Mouse (Mus musculus): ENCODE results near the gene Il21. TPM values are rescaled to one million over a fixed set of nuclear protein-coding genes. Genes with fewer than 3 reads are reported as not detected.

The Il21 gene
- polyA plus RNA-seq (2012): not detected in 2 replicates

- TF ChIP-seq GATA1 (IDR thresholded peaks at IDR 0.05; ENCODE audit: low read length): no peak
These were observed at the start of gene Il21 for GRCm38 (mm10) chr3:37232586-37233222. Gene Il21, minus strand, starts transcription at chr3:37232636.

- no peak for TF ChIP-seq GATA1 (IDR thresholded peaks at IDR 0.05; ENCODE audit: low read length)
These were observed 48.4 kb upstream of the Il21 start for GRCm38 (mm10) chr3:37280871-37281270.

- no peak for TF ChIP-seq GATA1 (IDR thresholded peaks at IDR 0.05; ENCODE audit: low read length)
These were observed 47.8 kb upstream of the Il21 start for GRCm38 (mm10) chr3:37280221-37280620.

GRCm38 (mm10) chr3:37274661-37275060 is 42.2 kb upstream of the Il21 start:
- peak; percentile 32 for TF ChIP-seq GATA1 (IDR thresholded peaks at IDR 0.05; ENCODE audit: low read length)

GRCm38 (mm10) chr3:37273092-37273491 is 40.7 kb upstream of the Il21 start:
- no peak for TF ChIP-seq GATA1 (IDR thresholded peaks at IDR 0.05; ENCODE audit: low read length)

GRCm38 (mm10) chr3:37271209-37271608 is 38.8 kb upstream of the Il21 start:
- no peak for TF ChIP-seq GATA1 (IDR thresholded peaks at IDR 0.05; ENCODE audit: low read length)

GRCm38 (mm10) chr3:37269926-37270325 is 37.5 kb upstream of the Il21 start:
- TF ChIP-seq GATA1 (IDR thresholded peaks at IDR 0.05; ENCODE audit: low read length): no peak

GRCm38 (mm10) chr3:37268338-37268737 is 35.9 kb upstream of the Il21 start:
- TF ChIP-seq GATA1 (IDR thresholded peaks at IDR 0.05; ENCODE audit: low read length): no peak

- TF ChIP-seq GATA1 (IDR thresholded peaks at IDR 0.05; ENCODE audit: low read length): no peak
These were observed 27.0 kb upstream of the Il21 start for GRCm38 (mm10) chr3:37259331-37259999.

- no peak for TF ChIP-seq GATA1 (IDR thresholded peaks at IDR 0.05; ENCODE audit: low read length)
These were observed 25.3 kb upstream of the Il21 start for GRCm38 (mm10) chr3:37257776-37258175.

- no peak for TF ChIP-seq GATA1 (IDR thresholded peaks at IDR 0.05; ENCODE audit: low read length)
These were observed 18.5 kb upstream of the Il21 start for GRCm38 (mm10) chr3:37250967-37251366.

- no peak for TF ChIP-seq GATA1 (IDR thresholded peaks at IDR 0.05; ENCODE audit: low read length)
These were observed 2.6 kb upstream of the Il21 start for GRCm38 (mm10) chr3:37235025-37235424.

GRCm38 (mm10) chr3:37231153-37231552 is 1.3 kb downstream of the Il21 start:
- TF ChIP-seq GATA1 (IDR thresholded peaks at IDR 0.05; ENCODE audit: low read length): no peak

GRCm38 (mm10) chr3:37229082-37229829 is 3.2 kb downstream of the Il21 start:
- no peak for TF ChIP-seq GATA1 (IDR thresholded peaks at IDR 0.05; ENCODE audit: low read length)

- no peak for TF ChIP-seq GATA1 (IDR thresholded peaks at IDR 0.05; ENCODE audit: low read length)
These were observed 7.3 kb downstream of the Il21 start for GRCm38 (mm10) chr3:37225124-37225523.

- TF ChIP-seq GATA1 (IDR thresholded peaks at IDR 0.05; ENCODE audit: low read length): no peak
These were observed 13.4 kb downstream of the Il21 start for GRCm38 (mm10) chr3:37219071-37219470.

All from G1E-ER4 (cell line).